22 mouse cellular contexts compared by ENCODE assay signal in the genomic region with DNA sequence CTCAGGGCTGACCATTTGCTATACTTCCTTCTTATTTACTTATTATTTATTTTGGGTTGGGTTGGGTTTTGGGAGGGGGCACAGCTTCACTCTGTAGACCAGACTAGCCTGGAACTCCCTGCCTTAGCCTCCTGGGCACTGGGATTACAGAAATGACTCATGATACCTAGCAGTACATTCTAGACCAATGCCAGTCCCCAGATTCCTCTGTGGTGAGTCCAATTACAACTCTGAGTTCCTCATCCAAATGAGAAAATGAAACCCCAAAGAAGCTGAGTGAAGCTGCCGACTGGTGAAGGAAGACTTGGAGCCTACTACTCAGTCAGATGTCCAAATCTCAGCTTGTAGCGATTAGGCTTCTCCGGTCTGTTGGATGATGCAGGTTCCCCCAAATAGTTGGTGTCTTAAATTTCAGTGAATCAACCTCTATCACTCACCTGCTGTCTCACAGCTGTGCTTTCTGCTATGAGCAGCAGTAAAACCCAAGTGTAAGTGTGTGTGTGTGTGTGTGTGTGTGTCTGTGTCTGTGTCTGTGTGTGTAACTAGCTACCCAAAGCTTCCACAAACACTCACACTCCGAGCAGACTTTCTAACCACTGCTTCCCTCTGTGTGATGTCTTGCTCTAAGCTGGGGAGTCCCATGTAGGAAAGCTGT.
DNase-seq lines count a peak whose midpoint lies in the region; ATAC-seq and TF ChIP-seq lines count a peak whose summit lies in the region.
"Had no signal": no experiment of that assay in that cellular context is flagged by ENCODE, and none has a peak within 500 bp of the region (broad histone marks: within the 10 kb centered on the region; RNA-seq: fewer than 3 reads in every experiment).

No protein-coding gene starts in this region.

- intact Hi-C loops in gastrocnemius, postnatal 14 days (cut with DNase I; ENCODE audit: low total_unique reads) = no loop called here

- POLR2A ChIA-PET in Patski (lab: Charles Lee) = interaction anchor here (1.3 kb wide), 1 partner anchor 8 kb away, joined by 10 read pairs; no protein-coding TSS in a partner anchor

- H3K4me1 ChIP-seq in forebrain, embryonic 12.5 days = no peaks in the 10 kb centered on the region
- H3K4me1 ChIP-seq: limb, embryonic 12.5 days had no signal

- H3K4me2 ChIP-seq in forebrain, embryonic 12.5 days = no peak overlapping the region
- H3K4me2 ChIP-seq: embryonic facial prominence, embryonic 13.5 days; heart, embryonic 12.5 days; limb, embryonic 12.5 days had no signal

- no peaks in the 10 kb centered on the region for H3K27me3 ChIP-seq in Patski
- no peaks in the 10 kb centered on the region for H3K27me3 ChIP-seq in forebrain, embryonic 12.5 days
- H3K27me3 ChIP-seq: embryonic facial prominence, embryonic 13.5 days; heart, embryonic 12.5 days; limb, embryonic 12.5 days had no signal

- no peak overlapping the region for H3K27ac ChIP-seq in forebrain, embryonic 12.5 days
- H3K27ac ChIP-seq: embryonic facial prominence, embryonic 13.5 days; left cerebral cortex, adult 2 months; limb, embryonic 12.5 days had no signal

- DNase-seq in gastrocnemius, postnatal 25 days = peak; percentile 31
- DNase-seq in gastrocnemius, postnatal 14 days = no peak
- peak; percentile 74 for DNase-seq in 416B (ENCODE audit: low read depth)
- no peak for DNase-seq in Patski (ENCODE audit: low read depth, low spot score)
- DNase-seq in left cerebral cortex, adult 8-10 months (ENCODE audit: low spot score in 2 of 2) = no peak
- DNase-seq: cerebellum, adult 8-10 months; forebrain, postnatal 0 days; gastrocnemius, postnatal 10 days; heart, postnatal 36 days; kidney, postnatal 10 days; lung, postnatal 14 days; midbrain, embryonic 14.5 days; spleen, adult 18-20 months had no signal

- CTCF ChIA-PET in Patski (lab: Charles Lee) = interaction anchor here (0.9 to 1.6 kb wide), 4 partner anchors 8 to 40 kb away, joined by 3 to 5 read pairs (median 4); no protein-coding TSS in a partner anchor

- H3K9me3 ChIP-seq in forebrain, embryonic 12.5 days = no peaks in the 10 kb centered on the region
- H3K9me3 ChIP-seq: embryonic facial prominence, embryonic 13.5 days; heart, embryonic 12.5 days; limb, embryonic 12.5 days had no signal

- no peaks in the 10 kb centered on the region for H3K36me3 ChIP-seq in forebrain, embryonic 12.5 days (replicated peaks)
- H3K36me3 ChIP-seq: embryonic facial prominence, embryonic 13.5 days; heart, embryonic 12.5 days; limb, embryonic 12.5 days had no signal

- 90% methylated on average over 4 of the region's 4 CpGs for WGBS in forebrain, embryonic 12.5 days

- H3K9ac ChIP-seq in forebrain, embryonic 12.5 days = no peak overlapping the region
- H3K9ac ChIP-seq: embryonic facial prominence, embryonic 13.5 days; forebrain, postnatal 0 days; heart, embryonic 12.5 days; limb, embryonic 12.5 days had no signal

- in situ Hi-C loops in Patski (cut with MboI; ENCODE audit: low pct_unique_long_range_greater_than_20kb) = no loop called here

- ATAC-seq in Patski = peak; percentile 74
- peak; percentile 24 for ATAC-seq in megakaryocyte progenitor cell, adult 5-6 weeks (replicated peaks; ENCODE audit: poor library complexity)
- ATAC-seq in forebrain, embryonic 12.5 days (ENCODE audit: low FRiP score) = no peak
- ATAC-seq: activated CD4-positive, CD25-positive, alpha-beta regulatory T cell, adult 4 months; forebrain, postnatal 0 days; hindbrain, embryonic 16.5 days; intestine, postnatal 0 days had no signal

- TF ChIP-seq CTCF in Patski (IDR thresholded peaks at IDR 0.05) = no peak

- no peak overlapping the region for H3K4me3 ChIP-seq in forebrain, embryonic 12.5 days (replicated peaks)
- H3K4me3 ChIP-seq: embryonic facial prominence, embryonic 13.5 days; heart, embryonic 12.5 days; left cerebral cortex, adult 2 months; limb, embryonic 12.5 days had no signal

Comparison
In these comparisons a context has a peak if more than half of its experiments do, and no peak if none do; other contexts are left out.
1. DNase-seq: peak in gastrocnemius, postnatal 25 days (single experiment) and 416B (single experiment); none in gastrocnemius, postnatal 14 days (single experiment), Patski (single experiment) and left cerebral cortex, adult 8-10 months (0 of 2).